Mouse (Mus musculus) thymus, adult 2 months (tissue): Measurements from ENCODE around the gene Nbl1. TPM values are rescaled to one million over a fixed set of nuclear protein-coding genes. Genes with fewer than 3 reads are reported as not detected.

ENCODE experiments used
- DNase-seq: peaks from one replicate; pipeline ENCODE4 v3.0.0; 2021
- H3K27ac ChIP-seq: fragments of 200-500 bp; 2 replicates; pipeline ENCODE4 v1.5.1; 2012; ENCODE audit warnings: low read length, control low read depth; ENCODE audit not compliant: control insufficient read depth, insufficient read depth
- H3K27me3 ChIP-seq: fragments of 200-500 bp; 2 replicates; pipeline ENCODE4 v1.6.1; 2012; ENCODE audit warnings: mild to moderate bottlenecking, low read length, moderate library complexity, mixed read lengths; ENCODE audit not compliant: control insufficient read depth, insufficient read depth
- H3K36me3 ChIP-seq: fragments of 200-500 bp; 2 replicates; pipeline ENCODE4 v1.6.1; 2012; ENCODE audit warnings: mild to moderate bottlenecking, low read length, moderate library complexity; ENCODE audit not compliant: control insufficient read depth, insufficient read depth
- H3K4me1 ChIP-seq: fragments of 200-500 bp; replicated peaks from 2 replicates; pipeline ENCODE4 v1.6.1; 2012; ENCODE audit warnings: low read length; ENCODE audit not compliant: control insufficient read depth, insufficient read depth
- H3K4me3 ChIP-seq: fragments of 200-500 bp; 2 replicates; pipeline ENCODE4 v1.5.1; 2012; ENCODE audit warnings: mild to moderate bottlenecking, low read length, control low read depth, moderate library complexity; ENCODE audit not compliant: control insufficient read depth, insufficient read depth
- CTCF ChIP-seq: fragments of 200-500 bp; IDR thresholded peaks from 2 replicates; pipeline ENCODE4 v1.5.1; 2012; ENCODE audit warnings: mild to moderate bottlenecking, control low read depth, low read length, moderate library complexity, borderline replicate concordance; ENCODE audit not compliant: control insufficient read depth, poor library complexity, insufficient read depth; ENCODE audit errors: extremely low read depth
- POLR2A ChIP-seq: fragments of 200-500 bp; IDR thresholded peaks from 2 replicates; pipeline ENCODE4 v1.6.1; 2012; ENCODE audit warnings: mild to moderate bottlenecking, low read length, control low read depth, moderate library complexity; ENCODE audit not compliant: control insufficient read depth, poor library complexity, insufficient read depth; ENCODE audit errors: extremely low read depth
- WGBS: fragments of 180-500 bp; shearing (Covaris S2); methylation state at CpG from one replicate; pipeline ENCODE4 v1.1.7; 2018; 5-methylcytosine and 5-hydroxymethylcytosine counted together
- polyA plus RNA-seq: library from polyadenylated mRNA; depleted of rRNA; stranded (reverse); fragments of >200 nt; gene quantifications from 2 replicates; pipeline ENCODE4 v1.2.3, GENCODE M21; 2012; rRNA removed

The Nbl1 gene
- 35.7 and 36.3 TPM in 2 replicates for polyA plus RNA-seq

- TF ChIP-seq POLR2A (no peak), CTCF (no peak)
- H3K27ac ChIP-seq, result no peak within 1 kb of the TSS
- H3K36me3 ChIP-seq, result no peaks in the 10 kb centered on the region
- H3K27me3 ChIP-seq, result peaks cover 6% of the 10 kb centered on the region; the same call in 1 of the 2 replicates
- DNase-seq, result no peak
- WGBS, result 4% methylated on average over 105 of the region's 105 CpGs
- no peaks in the 10 kb centered on the region for H3K4me1 ChIP-seq
- peak within 1 kb of the TSS; percentile 8 for H3K4me3 ChIP-seq
These were observed at the start of gene Nbl1 for GRCm38 (mm10) chr4:139092356-139093195. TSS of gene Nbl1 (minus strand) at chr4:139092993.

- WGBS, result 69% methylated on average over 6 of the region's 6 CpGs
- DNase-seq, result no peak
- Histone ChIP-seq H3K27ac (no peak overlapping the region), H3K36me3 (no peaks in the 10 kb centered on the region), H3K27me3 (no peaks in the 10 kb centered on the region), H3K4me3 (no peak overlapping the region), H3K4me1 (no peaks in the 10 kb centered on the region)
- TF ChIP-seq POLR2A, result no peak
- TF ChIP-seq CTCF, result no peak
These were observed 49.0 kb upstream of the Nbl1 start for GRCm38 (mm10) chr4:139141785-139142184.

- DNase-seq, result no peak
- Histone ChIP-seq H3K4me1 (no peaks in the 10 kb centered on the region), H3K4me3 (no peak overlapping the region), H3K27me3 (no peaks in the 10 kb centered on the region), H3K36me3 (no peaks in the 10 kb centered on the region), H3K27ac (no peak overlapping the region)
- 77% methylated on average over 2 of the region's 2 CpGs for WGBS
- TF ChIP-seq CTCF, result no peak
- TF ChIP-seq POLR2A, result no peak
These were observed 47.5 kb upstream of the Nbl1 start for GRCm38 (mm10) chr4:139140267-139140666.

- Histone ChIP-seq H3K4me1 (no peaks in the 10 kb centered on the region), H3K36me3 (no peaks in the 10 kb centered on the region), H3K27ac (no peak overlapping the region), H3K4me3 (no peak overlapping the region), H3K27me3 (no peaks in the 10 kb centered on the region)
- TF ChIP-seq POLR2A, result no peak
- no peak for TF ChIP-seq CTCF
- 96% methylated on average over 2 of the region's 2 CpGs for WGBS
- DNase-seq, result no peak
These were observed 43.2 kb upstream of the Nbl1 start for GRCm38 (mm10) chr4:139136011-139136410.

GRCm38 (mm10) chr4:139133109-139133508 lies 40.3 kb upstream of the Nbl1 start:
- H3K4me1 ChIP-seq, result peaks cover 6% of the 10 kb centered on the region
- H3K27ac ChIP-seq, result no peak overlapping the region
- TF ChIP-seq CTCF (no peak), POLR2A (no peak)
- whole genome bisulfite sequencing, result 88% methylated on average over 5 of the region's 5 CpGs
- no peak for DNase-seq
- no peaks in the 10 kb centered on the region for H3K27me3 ChIP-seq
- no peak overlapping the region for H3K4me3 ChIP-seq
- H3K36me3 ChIP-seq, result no peaks in the 10 kb centered on the region

- no peak for DNase-seq
- peaks cover 6% of the 10 kb centered on the region for H3K4me1 ChIP-seq
- H3K4me3 ChIP-seq, result no peak overlapping the region
- TF ChIP-seq POLR2A, result no peak
- TF ChIP-seq CTCF, result no peak
- H3K27ac ChIP-seq, result no peak overlapping the region
- 92% methylated on average over 14 of the region's 14 CpGs for WGBS
- no peaks in the 10 kb centered on the region for H3K27me3 ChIP-seq
- no peaks in the 10 kb centered on the region for H3K36me3 ChIP-seq
These were observed 39.3 kb upstream of the Nbl1 start for GRCm38 (mm10) chr4:139131858-139132672.
